Mouse (Mus musculus): ENCODE data around the gene Acsbg1. TPM values are rescaled to one million over a fixed set of nuclear protein-coding genes. Genes with fewer than 3 reads are reported as not detected.
"Not testable (repeated sequence)": the region's sequence is repeated elsewhere in the genome, so short reads cannot be mapped to it uniquely, and the experiment has no call there.

Gene Acsbg1
- polyA plus RNA-seq, 1 experiment from 2014 or later = 6.0 TPM

GRCm38 (mm10) chr9:54691241-54691805, 29.7 kb upstream of the Acsbg1 start:
- H3K4me1 ChIP-seq; H3K9ac ChIP-seq; H3K36me3 ChIP-seq; ATAC-seq (ENCODE audit: insufficient number of reproducible peaks, low FRiP score, low TSS enrichment, low read depth); H3K9me3 ChIP-seq; H3K27ac ChIP-seq: not testable (repeated sequence)
- 0 out of 2 replicates have a peak, but pooled peaks cover 13% of the 10 kb centered on the region for H3K27me3 ChIP-seq
- 3% methylated on average over 31 of the region's 31 CpGs for WGBS
- H3K4me2 ChIP-seq = peak overlapping the region; percentile 61
- H3K4me3 ChIP-seq = peak overlapping the region; percentile 27

GRCm38 (mm10) chr9:54690697-54691096, 29.0 kb upstream of the Acsbg1 start:
- H3K36me3 ChIP-seq; ATAC-seq (ENCODE audit: insufficient number of reproducible peaks, low FRiP score, low TSS enrichment, low read depth); H3K27ac ChIP-seq; H3K9me3 ChIP-seq; H3K4me3 ChIP-seq; H3K4me1 ChIP-seq; H3K4me2 ChIP-seq; H3K9ac ChIP-seq: not testable (repeated sequence)
- WGBS = 65% methylated on average over 2 of the region's 2 CpGs
- 0 out of 2 replicates have a peak, but pooled peaks cover 13% of the 10 kb centered on the region for H3K27me3 ChIP-seq

- 66% methylated on average over 8 of the region's 8 CpGs for WGBS
- H3K4me3 ChIP-seq = no peak overlapping the region
- no peaks in the 10 kb centered on the region for H3K9me3 ChIP-seq
- H3K27me3 ChIP-seq = 0 out of 2 replicates have a peak, but pooled peaks cover 10% of the 10 kb centered on the region
- ATAC-seq (ENCODE audit: insufficient number of reproducible peaks, low FRiP score, low TSS enrichment, low read depth) = no peak
- H3K4me1 ChIP-seq = 0 out of 2 replicates have a peak, but pooled peaks cover 3% of the 10 kb centered on the region
- no peak overlapping the region for H3K9ac ChIP-seq
- no peaks in the 10 kb centered on the region for H3K36me3 ChIP-seq
- no peak overlapping the region for H3K4me2 ChIP-seq
- no peak overlapping the region for H3K27ac ChIP-seq
Measured at GRCm38 (mm10) chr9:54689446-54689845, 27.8 kb upstream of the Acsbg1 start.

- no peak for ATAC-seq (ENCODE audit: insufficient number of reproducible peaks, low FRiP score, low TSS enrichment, low read depth)
- Histone ChIP-seq H3K4me3 (no peak overlapping the region), H3K9me3 (no peaks in the 10 kb centered on the region), H3K27me3 (0 out of 2 replicates have a peak, but pooled peaks cover 7% of the 10 kb centered on the region), H3K9ac (no peak overlapping the region), H3K27ac (no peak overlapping the region), H3K4me1 (0 out of 2 replicates have a peak, but pooled peaks cover 3% of the 10 kb centered on the region), H3K4me2 (no peak overlapping the region), H3K36me3 (no peaks in the 10 kb centered on the region)
- WGBS = 67% methylated on average over 14 of the region's 14 CpGs
Measured at GRCm38 (mm10) chr9:54687246-54688236, 25.9 kb upstream of the Acsbg1 start.

GRCm38 (mm10) chr9:54683814-54684605, 22.3 kb upstream of the Acsbg1 start:
- no peaks in the 10 kb centered on the region for H3K27me3 ChIP-seq
- H3K4me1 ChIP-seq = 0 out of 2 replicates have a peak, but pooled peaks cover 3% of the 10 kb centered on the region
- H3K9me3 ChIP-seq = no peaks in the 10 kb centered on the region
- WGBS = 70% methylated on average over 7 of the region's 7 CpGs
- no peak overlapping the region for H3K4me2 ChIP-seq
- no peak overlapping the region for H3K27ac ChIP-seq
- ATAC-seq (ENCODE audit: insufficient number of reproducible peaks, low FRiP score, low TSS enrichment, low read depth) = no peak
- H3K9ac ChIP-seq = no peak overlapping the region
- no peaks in the 10 kb centered on the region for H3K36me3 ChIP-seq
- no peak overlapping the region for H3K4me3 ChIP-seq

GRCm38 (mm10) chr9:54682846-54683245, 21.2 kb upstream of the Acsbg1 start:
- WGBS = 72% methylated on average over 4 of the region's 4 CpGs
- Histone ChIP-seq H3K4me1 (0 out of 2 replicates have a peak, but pooled peaks cover 3% of the 10 kb centered on the region), H3K9ac (no peak overlapping the region), H3K9me3 (no peaks in the 10 kb centered on the region), H3K27me3 (no peaks in the 10 kb centered on the region), H3K4me2 (no peak overlapping the region), H3K27ac (no peak overlapping the region), H3K36me3 (no peaks in the 10 kb centered on the region), H3K4me3 (no peak overlapping the region)
- ATAC-seq (ENCODE audit: insufficient number of reproducible peaks, low FRiP score, low TSS enrichment, low read depth) = no peak

GRCm38 (mm10) chr9:54676531-54676986, 14.9 kb upstream of the Acsbg1 start:
- H3K9ac ChIP-seq = no peak overlapping the region; the same call in 1 of the 2 replicates
- no peak overlapping the region for H3K27ac ChIP-seq
- H3K36me3 ChIP-seq = no peaks in the 10 kb centered on the region
- no peaks in the 10 kb centered on the region for H3K4me1 ChIP-seq
- peak overlapping the region; percentile 55 for H3K4me2 ChIP-seq
- 1% methylated on average over 14 of the region's 14 CpGs for WGBS
- H3K27me3 ChIP-seq = no peaks in the 10 kb centered on the region
- H3K4me3 ChIP-seq = peak overlapping the region; percentile 38
- ATAC-seq (ENCODE audit: insufficient number of reproducible peaks, low FRiP score, low TSS enrichment, low read depth) = no peak
- no peaks in the 10 kb centered on the region for H3K9me3 ChIP-seq

GRCm38 (mm10) chr9:54673887-54674286, 12.2 kb upstream of the Acsbg1 start:
- Histone ChIP-seq H3K27ac (no peak overlapping the region), H3K4me2 (no peak overlapping the region), H3K4me1 (no peaks in the 10 kb centered on the region), H3K36me3 (no peaks in the 10 kb centered on the region), H3K27me3 (no peaks in the 10 kb centered on the region), H3K4me3 (no peak overlapping the region), H3K9me3 (no peaks in the 10 kb centered on the region), H3K9ac (no peak overlapping the region)
- ATAC-seq (ENCODE audit: insufficient number of reproducible peaks, low FRiP score, low TSS enrichment, low read depth) = no peak
- WGBS = 83% methylated on average over 13 of the region's 13 CpGs

GRCm38 (mm10) chr9:54671962-54672361, 10.3 kb upstream of the Acsbg1 start:
- no peaks in the 10 kb centered on the region for H3K27me3 ChIP-seq
- H3K9me3 ChIP-seq = no peaks in the 10 kb centered on the region
- no peak overlapping the region for H3K9ac ChIP-seq
- no peak overlapping the region for H3K27ac ChIP-seq
- no peak for ATAC-seq (ENCODE audit: insufficient number of reproducible peaks, low FRiP score, low TSS enrichment, low read depth)
- H3K4me2 ChIP-seq = no peak overlapping the region
- no peaks in the 10 kb centered on the region for H3K36me3 ChIP-seq
- 79% methylated on average over 3 of the region's 3 CpGs for WGBS
- no peaks in the 10 kb centered on the region for H3K4me1 ChIP-seq
- no peak overlapping the region for H3K4me3 ChIP-seq

GRCm38 (mm10) chr9:54668455-54668854, 6.8 kb upstream of the Acsbg1 start:
- WGBS = 66% methylated on average over 4 of the region's 4 CpGs
- Histone ChIP-seq H3K9me3 (no peaks in the 10 kb centered on the region), H3K27me3 (no peaks in the 10 kb centered on the region), H3K36me3 (no peaks in the 10 kb centered on the region), H3K27ac (no peak overlapping the region), H3K4me3 (no peak overlapping the region), H3K4me1 (no peaks in the 10 kb centered on the region), H3K9ac (no peak overlapping the region), H3K4me2 (no peak overlapping the region)
- ATAC-seq (ENCODE audit: insufficient number of reproducible peaks, low FRiP score, low TSS enrichment, low read depth) = no peak

- H3K4me3 ChIP-seq = no peak overlapping the region
- no peak overlapping the region for H3K4me2 ChIP-seq
- no peaks in the 10 kb centered on the region for H3K36me3 ChIP-seq
- peaks cover 8% of the 10 kb centered on the region; the same call in 1 of the 2 replicates for H3K4me1 ChIP-seq
- no peak for ATAC-seq (ENCODE audit: insufficient number of reproducible peaks, low FRiP score, low TSS enrichment, low read depth)
- H3K9ac ChIP-seq = no peak overlapping the region
- WGBS = 95% methylated on average over 3 of the region's 3 CpGs
- H3K27ac ChIP-seq = no peak overlapping the region
- no peaks in the 10 kb centered on the region for H3K9me3 ChIP-seq
- H3K27me3 ChIP-seq = no peaks in the 10 kb centered on the region
Measured at GRCm38 (mm10) chr9:54666116-54666515, 4.4 kb upstream of the Acsbg1 start.

Data from limb, embryonic 15.5 days (tissue).